Mouse (Mus musculus): ENCODE results near the gene Fam193b. TPM values are rescaled to one million over a fixed set of nuclear protein-coding genes. Genes with fewer than 3 reads are reported as not detected.

Fam193b gene
- polyA plus RNA-seq, 1 experiment from 2014 or later, result 39.6 TPM

DNA sequence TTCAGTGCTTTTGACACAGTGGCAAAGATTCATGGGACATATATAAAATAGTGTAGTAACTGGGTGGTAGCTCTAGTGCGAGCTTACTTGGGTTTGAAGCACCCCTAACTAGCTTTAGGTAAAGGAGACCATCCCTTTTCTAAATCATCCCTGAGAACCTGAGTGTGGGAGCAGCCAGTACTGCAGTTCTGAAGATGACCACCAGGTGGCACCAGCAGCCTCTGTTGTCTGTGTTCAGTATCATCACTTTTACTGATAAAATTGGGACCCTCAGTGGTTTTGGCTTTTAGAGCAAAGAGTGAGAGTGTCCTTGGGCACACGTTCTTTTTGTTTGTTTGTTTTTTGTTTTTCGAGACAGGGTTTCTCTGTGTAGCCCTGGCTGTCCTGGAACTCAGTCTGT is 30.7 kb upstream of the Fam193b start:
- Histone ChIP-seq H3K4me3 (ENCODE audit: low read depth, low read length) (no peak overlapping the region), H3K36me3 (ENCODE audit: control insufficient read depth, insufficient read depth, low read length) (peaks cover 15% of the 10 kb centered on the region), H3K4me1 (ENCODE audit: control insufficient read depth, insufficient read depth, low read length) (peaks cover 3% of the 10 kb centered on the region; the same call in 1 of the 2 replicates), H3K9ac (replicated peaks; ENCODE audit: low read depth, low read length) (no peak overlapping the region), H3K9me3 (ENCODE audit: control insufficient read depth, low read depth, low read length) (no peaks in the 10 kb centered on the region), H3K27ac (ENCODE audit: low read length) (no peak overlapping the region), H3K27me3 (ENCODE audit: control insufficient read depth, insufficient read depth, low read length) (no peaks in the 10 kb centered on the region), H3K4me2 (replicated peaks; ENCODE audit: low read depth, low read length) (no peak overlapping the region)
- no peak for ATAC-seq (ENCODE audit: insufficient number of reproducible peaks, insufficient read depth, low FRiP score, low read depth)
- WGBS, result 10% methylated on average over 3 of the region's 3 CpGs

DNA sequence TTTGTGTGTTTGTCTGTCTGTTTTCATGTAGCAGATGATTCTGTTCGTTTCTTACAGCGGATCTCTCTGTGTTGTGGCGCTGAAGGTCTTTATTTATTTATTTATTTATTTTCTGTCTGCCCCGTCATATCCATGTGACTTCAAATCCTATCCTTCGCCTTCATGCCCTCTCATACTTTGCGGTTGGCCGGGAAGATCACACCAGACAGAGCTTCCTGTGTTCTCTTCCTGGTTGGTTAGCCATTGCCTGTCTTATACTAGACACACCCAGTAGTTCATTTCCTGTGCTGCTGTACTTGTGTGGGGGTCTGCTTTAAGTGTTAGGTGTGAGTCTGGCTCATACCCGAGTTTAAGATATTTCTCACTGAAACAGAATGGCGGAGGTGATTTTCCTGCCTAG is 29.7 kb upstream of the Fam193b start:
- H3K9me3 ChIP-seq (ENCODE audit: control insufficient read depth, low read depth, low read length), result no peaks in the 10 kb centered on the region
- H3K9ac ChIP-seq (replicated peaks; ENCODE audit: low read depth, low read length), result peak overlapping the region; percentile 80; the same call in 1 of the 2 replicates
- peaks cover 3% of the 10 kb centered on the region; the same call in 1 of the 2 replicates for H3K4me1 ChIP-seq (ENCODE audit: control insufficient read depth, insufficient read depth, low read length)
- H3K36me3 ChIP-seq (ENCODE audit: control insufficient read depth, insufficient read depth, low read length), result peaks cover 24% of the 10 kb centered on the region
- WGBS, result 15% methylated on average over 9 of the region's 9 CpGs
- H3K4me3 ChIP-seq (ENCODE audit: low read depth, low read length), result peak overlapping the region; percentile 87
- H3K4me2 ChIP-seq (replicated peaks; ENCODE audit: low read depth, low read length), result peak overlapping the region; percentile 54
- no peaks in the 10 kb centered on the region for H3K27me3 ChIP-seq (ENCODE audit: control insufficient read depth, insufficient read depth, low read length)
- no peak overlapping the region for H3K27ac ChIP-seq (ENCODE audit: low read length)
- ATAC-seq (ENCODE audit: insufficient number of reproducible peaks, insufficient read depth, low FRiP score, low read depth), result no peak

DNA sequence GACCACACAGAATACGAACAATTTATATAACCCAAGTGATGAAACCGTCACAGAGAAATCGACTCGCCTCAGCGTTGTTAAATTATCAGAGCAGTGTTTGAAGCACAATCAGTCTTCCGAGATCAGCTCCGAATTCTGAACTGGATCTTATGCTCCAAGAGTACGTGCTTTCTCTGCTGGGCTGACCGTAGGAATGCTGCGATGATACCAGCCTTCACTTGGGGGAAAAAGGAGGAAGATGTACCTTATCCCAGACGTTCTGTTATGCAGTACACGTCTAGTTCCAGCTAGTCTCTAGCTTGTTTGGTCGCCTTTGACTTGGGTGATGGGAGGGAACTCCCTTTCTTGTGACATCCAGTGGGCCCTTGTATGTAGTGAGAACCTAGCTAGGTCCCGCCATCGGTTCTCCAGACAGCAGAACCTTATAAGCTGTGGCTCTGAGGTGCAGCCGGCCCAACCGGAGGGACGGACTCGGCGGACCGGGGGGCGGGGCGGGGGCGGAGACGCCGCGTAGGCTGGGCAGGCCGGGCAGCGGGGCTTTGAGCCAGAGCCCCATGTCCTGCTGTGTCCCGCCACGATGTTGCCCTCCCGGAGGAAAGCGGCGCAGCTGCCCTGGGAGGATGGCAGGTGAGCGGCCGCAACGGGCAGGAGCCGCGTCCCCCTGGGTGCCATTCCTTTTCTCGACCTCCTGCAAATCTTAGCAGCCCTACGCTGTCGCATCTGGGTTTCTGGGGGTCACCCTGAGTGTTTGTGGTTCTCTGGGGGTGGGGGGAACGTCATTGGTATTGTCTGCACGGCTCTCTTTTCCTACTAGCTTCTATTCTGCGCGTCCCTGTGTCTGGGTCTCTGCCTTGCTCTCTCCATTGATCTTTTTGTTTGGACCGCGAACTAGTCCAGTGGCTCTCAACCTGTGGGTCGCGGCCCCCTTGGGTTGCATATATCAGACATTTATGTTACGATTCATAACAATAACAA is 28.9 kb upstream of the Fam193b start, which contains the start of gene B4galt7:
Gene B4galt7, plus strand, starts transcription at position 331 of the 975 bp plus-strand sequence.
- 8% methylated on average over 51 of the region's 51 CpGs for WGBS
- Histone ChIP-seq H3K9me3 (ENCODE audit: control insufficient read depth, low read depth, low read length) (no peaks in the 10 kb centered on the region), H3K9ac (replicated peaks; ENCODE audit: low read depth, low read length) (peak within 1 kb of the TSS; percentile 80), H3K4me3 (ENCODE audit: low read depth, low read length) (peak within 1 kb of the TSS; percentile 87), H3K27me3 (ENCODE audit: control insufficient read depth, insufficient read depth, low read length) (no peaks in the 10 kb centered on the region), H3K36me3 (ENCODE audit: control insufficient read depth, insufficient read depth, low read length) (peaks cover 32% of the 10 kb centered on the region), H3K4me1 (ENCODE audit: control insufficient read depth, insufficient read depth, low read length) (peaks cover 3% of the 10 kb centered on the region; the same call in 1 of the 2 replicates), H3K4me2 (replicated peaks; ENCODE audit: low read depth, low read length) (peak within 1 kb of the TSS; percentile 54), H3K27ac (ENCODE audit: low read length) (no peak within 1 kb of the TSS)
- peak; percentile 87 for ATAC-seq (ENCODE audit: insufficient number of reproducible peaks, insufficient read depth, low FRiP score, low read depth)

DNA sequence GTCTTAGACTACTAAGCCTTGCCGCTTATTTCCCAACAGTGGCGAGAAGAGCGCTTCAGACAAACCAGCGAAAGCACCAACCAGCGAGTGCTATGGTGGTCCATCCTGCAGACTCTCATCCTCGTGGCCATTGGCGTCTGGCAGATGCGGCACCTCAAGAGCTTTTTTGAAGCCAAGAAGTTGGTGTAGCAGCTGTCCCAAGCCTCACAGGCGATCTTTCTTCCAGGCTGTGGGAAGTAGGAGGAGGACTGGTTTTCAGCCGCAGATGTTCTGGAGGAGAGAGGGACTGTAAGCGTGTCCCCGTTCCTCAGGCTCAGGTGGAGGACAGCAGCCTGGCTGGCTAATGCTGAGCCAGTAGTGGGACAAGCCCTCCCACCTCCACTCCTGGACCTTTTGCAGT is 25.9 kb upstream of the Fam193b start:
- no peaks in the 10 kb centered on the region for H3K27me3 ChIP-seq (ENCODE audit: control insufficient read depth, insufficient read depth, low read length)
- peaks cover 10% of the 10 kb centered on the region; the same call in 1 of the 2 replicates for H3K4me1 ChIP-seq (ENCODE audit: control insufficient read depth, insufficient read depth, low read length)
- no peak overlapping the region for H3K4me2 ChIP-seq (replicated peaks; ENCODE audit: low read depth, low read length)
- peaks cover 38% of the 10 kb centered on the region for H3K36me3 ChIP-seq (ENCODE audit: control insufficient read depth, insufficient read depth, low read length)
- H3K9ac ChIP-seq (replicated peaks; ENCODE audit: low read depth, low read length), result no peak overlapping the region
- H3K9me3 ChIP-seq (ENCODE audit: control insufficient read depth, low read depth, low read length), result no peaks in the 10 kb centered on the region
- WGBS, result 94% methylated on average over 12 of the region's 12 CpGs
- no peak overlapping the region for H3K27ac ChIP-seq (ENCODE audit: low read length)
- no peak for ATAC-seq (ENCODE audit: insufficient number of reproducible peaks, insufficient read depth, low FRiP score, low read depth)
- H3K4me3 ChIP-seq (ENCODE audit: low read depth, low read length), result no peak overlapping the region

DNA sequence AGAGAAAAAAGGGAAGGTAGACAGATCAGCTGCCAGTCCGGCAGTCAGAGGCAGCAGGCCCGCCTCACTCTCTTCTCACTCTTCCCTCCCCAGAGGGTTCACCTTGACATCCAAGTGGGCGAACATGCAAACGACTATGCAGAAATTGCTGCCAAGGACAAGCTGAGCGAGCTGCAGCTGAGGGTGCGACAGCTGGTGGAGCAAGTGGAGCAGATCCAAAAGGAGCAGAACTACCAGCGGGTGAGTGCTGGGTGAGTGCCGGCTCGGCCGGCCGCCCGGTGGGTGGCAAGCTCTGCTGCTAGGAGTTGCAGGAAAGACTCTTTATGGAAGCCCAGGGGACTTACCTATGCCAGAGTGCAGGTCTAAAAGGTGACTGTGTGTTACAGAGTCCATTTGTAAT is 24.5 kb upstream of the Fam193b start:
- H3K27me3 ChIP-seq (ENCODE audit: control insufficient read depth, insufficient read depth, low read length), result no peaks in the 10 kb centered on the region
- ATAC-seq (ENCODE audit: insufficient number of reproducible peaks, insufficient read depth, low FRiP score, low read depth), result no peak
- H3K4me2 ChIP-seq (replicated peaks; ENCODE audit: low read depth, low read length), result no peak overlapping the region
- no peak overlapping the region for H3K9ac ChIP-seq (replicated peaks; ENCODE audit: low read depth, low read length)
- H3K4me3 ChIP-seq (ENCODE audit: low read depth, low read length), result no peak overlapping the region
- peaks cover 7% of the 10 kb centered on the region; the same call in 1 of the 2 replicates for H3K4me1 ChIP-seq (ENCODE audit: control insufficient read depth, insufficient read depth, low read length)
- 92% methylated on average over 12 of the region's 12 CpGs for WGBS
- H3K27ac ChIP-seq (ENCODE audit: low read length), result no peak overlapping the region
- no peaks in the 10 kb centered on the region for H3K9me3 ChIP-seq (ENCODE audit: control insufficient read depth, low read depth, low read length)
- peaks cover 38% of the 10 kb centered on the region for H3K36me3 ChIP-seq (ENCODE audit: control insufficient read depth, insufficient read depth, low read length)

DNA sequence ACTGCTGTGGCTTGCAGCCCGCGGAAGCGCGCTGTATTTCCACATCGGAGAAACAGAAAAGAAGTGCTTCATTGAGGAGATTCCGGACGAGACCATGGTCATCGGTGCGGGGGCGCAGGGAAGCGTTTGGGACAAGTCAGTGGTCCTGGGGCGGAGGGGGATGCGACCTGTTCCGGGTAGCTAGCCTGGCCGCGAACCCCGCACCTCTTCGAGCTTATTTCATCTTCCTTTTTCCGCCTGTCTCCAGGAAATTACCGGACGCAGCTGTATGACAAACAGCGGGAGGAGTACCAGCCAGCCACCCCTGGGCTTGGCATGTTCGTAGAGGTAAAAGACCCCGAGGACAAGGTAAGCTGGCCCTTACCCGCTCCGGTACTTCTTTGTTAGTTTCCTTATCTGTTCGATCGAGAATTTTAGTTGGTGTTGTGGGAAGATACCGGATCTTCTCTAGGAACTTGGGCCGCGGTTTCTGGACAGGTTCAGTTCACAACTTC is 22.4 kb upstream of the Fam193b start:
- peak; percentile 10; the same call in 1 of the 2 replicates for ATAC-seq (ENCODE audit: insufficient number of reproducible peaks, insufficient read depth, low FRiP score, low read depth)
- Histone ChIP-seq H3K27ac (ENCODE audit: low read length) (peak overlapping the region; percentile 59; the same call in 1 of the 2 replicates), H3K9me3 (ENCODE audit: control insufficient read depth, low read depth, low read length) (no peaks in the 10 kb centered on the region), H3K4me1 (ENCODE audit: control insufficient read depth, insufficient read depth, low read length) (peaks cover 7% of the 10 kb centered on the region; the same call in 1 of the 2 replicates), H3K4me2 (replicated peaks; ENCODE audit: low read depth, low read length) (peak overlapping the region; percentile 52), H3K9ac (replicated peaks; ENCODE audit: low read depth, low read length) (peak overlapping the region; percentile 71), H3K4me3 (ENCODE audit: low read depth, low read length) (peak overlapping the region; percentile 92), H3K27me3 (ENCODE audit: control insufficient read depth, insufficient read depth, low read length) (no peaks in the 10 kb centered on the region), H3K36me3 (ENCODE audit: control insufficient read depth, insufficient read depth, low read length) (peaks cover 38% of the 10 kb centered on the region)
- under 1% methylated on average over 31 of the region's 31 CpGs for WGBS

DNA sequence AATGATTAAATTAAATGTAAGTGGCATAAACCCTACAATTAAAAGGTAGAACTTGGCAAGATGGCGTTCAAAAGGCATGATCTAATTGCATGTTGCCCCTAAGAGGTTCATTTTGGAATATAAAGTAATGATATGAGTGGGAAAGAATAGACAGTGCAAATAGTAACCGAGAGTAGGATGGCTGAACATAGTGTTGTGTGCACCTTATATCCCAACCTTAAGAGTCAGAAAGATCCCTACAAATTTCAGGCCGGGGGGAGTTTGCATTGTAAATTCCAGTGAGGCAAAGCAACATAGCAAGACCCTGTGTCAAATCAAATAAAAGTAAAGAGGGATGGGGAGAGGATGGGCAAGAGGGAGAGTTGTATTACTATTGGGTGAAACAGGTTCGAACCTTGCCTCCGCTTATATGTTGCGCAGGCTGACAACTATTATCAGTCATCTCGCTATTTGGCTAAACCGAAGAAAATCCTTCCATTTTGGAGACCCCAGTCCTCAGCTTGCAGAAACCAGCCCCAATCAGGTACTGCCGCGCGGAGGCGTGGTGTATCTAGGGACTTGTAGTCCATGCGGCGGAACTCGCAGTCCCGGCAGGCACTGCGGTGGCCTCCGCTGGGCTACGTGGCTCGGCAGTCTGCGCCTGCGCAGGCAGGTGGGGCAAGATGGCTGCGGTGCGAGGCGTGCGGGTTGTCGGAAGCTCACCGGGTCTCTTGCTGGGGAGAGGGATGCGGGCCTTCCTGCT is 21.8 kb upstream of the Fam193b start:
- no peaks in the 10 kb centered on the region for H3K9me3 ChIP-seq (ENCODE audit: control insufficient read depth, low read depth, low read length)
- no peaks in the 10 kb centered on the region for H3K27me3 ChIP-seq (ENCODE audit: control insufficient read depth, insufficient read depth, low read length)
- peak overlapping the region; percentile 59; the same call in 1 of the 2 replicates for H3K27ac ChIP-seq (ENCODE audit: low read length)
- H3K36me3 ChIP-seq (ENCODE audit: control insufficient read depth, insufficient read depth, low read length), result peaks cover 34% of the 10 kb centered on the region
- H3K9ac ChIP-seq (replicated peaks; ENCODE audit: low read depth, low read length), result peak overlapping the region; percentile 71
- peak overlapping the region; percentile 52 for H3K4me2 ChIP-seq (replicated peaks; ENCODE audit: low read depth, low read length)
- peaks cover 7% of the 10 kb centered on the region; the same call in 1 of the 2 replicates for H3K4me1 ChIP-seq (ENCODE audit: control insufficient read depth, insufficient read depth, low read length)
- peak overlapping the region; percentile 92 for H3K4me3 ChIP-seq (ENCODE audit: low read depth, low read length)
- 5% methylated on average over 29 of the region's 29 CpGs for WGBS
- peak; percentile 98 for ATAC-seq (ENCODE audit: insufficient number of reproducible peaks, insufficient read depth, low FRiP score, low read depth)

DNA sequence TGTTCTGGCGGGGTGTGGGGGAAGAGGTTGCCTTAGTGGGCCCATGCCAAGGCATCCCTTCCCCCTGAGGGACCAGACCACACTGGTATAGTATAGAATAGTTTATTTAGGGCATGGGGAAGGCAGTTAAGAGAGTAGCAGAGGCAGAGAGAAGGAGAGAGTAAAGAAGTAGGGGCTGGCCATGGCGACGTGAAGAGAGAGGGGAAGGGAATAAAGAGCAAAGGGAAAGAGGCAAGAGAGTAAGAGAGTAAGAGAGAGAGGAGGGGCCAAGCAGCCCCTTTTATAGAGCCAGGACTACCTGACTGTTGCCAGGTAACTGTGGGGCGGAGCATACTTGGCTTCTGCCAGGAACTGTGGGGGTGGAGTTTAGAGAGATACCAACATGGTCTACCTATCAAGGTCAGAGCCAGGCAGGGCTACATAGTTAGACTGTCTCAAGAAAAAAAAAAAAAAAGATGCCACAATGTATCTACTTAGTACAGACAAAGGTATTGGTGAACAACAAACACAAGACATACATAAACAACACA is 21.1 kb upstream of the Fam193b start:
- Histone ChIP-seq H3K4me2 (replicated peaks; ENCODE audit: low read depth, low read length) (no peak overlapping the region), H3K27ac (ENCODE audit: low read length) (no peak overlapping the region), H3K4me1 (ENCODE audit: control insufficient read depth, insufficient read depth, low read length) (peaks cover 7% of the 10 kb centered on the region; the same call in 1 of the 2 replicates), H3K36me3 (ENCODE audit: control insufficient read depth, insufficient read depth, low read length) (peaks cover 27% of the 10 kb centered on the region), H3K9ac (replicated peaks; ENCODE audit: low read depth, low read length) (no peak overlapping the region), H3K27me3 (ENCODE audit: control insufficient read depth, insufficient read depth, low read length) (no peaks in the 10 kb centered on the region), H3K9me3 (ENCODE audit: control insufficient read depth, low read depth, low read length) (no peaks in the 10 kb centered on the region), H3K4me3 (ENCODE audit: low read depth, low read length) (no peak overlapping the region)
- ATAC-seq (ENCODE audit: insufficient number of reproducible peaks, insufficient read depth, low FRiP score, low read depth), result no peak
- 75% methylated on average over 4 of the region's 4 CpGs for WGBS

All from stomach, embryonic 14.5 days (tissue).